In the genomic region with DNA sequence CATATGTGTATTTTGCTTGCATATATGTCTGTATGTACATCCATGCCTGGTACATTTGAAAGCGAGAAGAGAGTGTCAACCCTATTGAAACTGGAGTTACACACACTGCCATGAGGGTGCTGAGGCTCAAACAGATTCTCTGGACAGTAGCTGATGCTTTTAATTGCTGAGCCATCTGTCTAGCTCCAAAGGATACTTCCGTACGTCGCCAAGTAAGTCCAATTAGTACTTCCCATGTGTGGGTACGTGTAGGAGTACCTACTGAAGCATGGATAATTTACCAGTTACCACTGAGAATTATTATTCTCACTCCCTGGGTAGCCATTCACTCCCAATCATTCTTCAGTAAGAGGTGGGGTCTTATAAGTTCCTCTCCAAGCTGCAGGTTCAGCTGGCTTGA, we compare ENCODE assay signal across 19 mouse cellular contexts. TPM values are rescaled to one million over a fixed set of nuclear protein-coding genes. Genes with fewer than 3 reads are reported as not detected.
DNase-seq lines count a peak whose midpoint lies in the region; ATAC-seq and TF ChIP-seq lines count a peak whose summit lies in the region.
"Had no signal": no experiment of that assay in that cellular context is flagged by ENCODE, and none has a peak within 500 bp of the region (broad histone marks: within the 10 kb centered on the region; RNA-seq: fewer than 3 reads in every experiment).

No protein-coding gene starts in this region.

- ATAC-seq in frontal cortex, adult (ENCODE audit: low TSS enrichment) = peak; percentile 43; the same call in 1 of the 2 replicates
- no peak for ATAC-seq in midbrain, postnatal 0 days (ENCODE audit: low FRiP score)
- ATAC-seq in midbrain, embryonic 11.5 days (ENCODE audit: low FRiP score) = no peak
- peak; percentile 85 for ATAC-seq in forebrain, embryonic 14.5 days
- ATAC-seq: CD4-positive, CD25-positive, alpha-beta regulatory T cell, adult 4 months had no signal

- no peak overlapping the region for H3K27ac ChIP-seq in midbrain, postnatal 0 days (ENCODE audit: low read depth, low read length)
- no peak overlapping the region for H3K27ac ChIP-seq in midbrain, embryonic 11.5 days (ENCODE audit: low read depth, low read length)
- H3K27ac ChIP-seq in forebrain, embryonic 14.5 days (ENCODE audit: low read depth, low read length) = peak overlapping the region; percentile 48; the same call in 1 of the 2 replicates
- H3K27ac ChIP-seq: hindbrain, embryonic 15.5 days; liver, embryonic 13.5 days; midbrain, embryonic 12.5 days had no signal

- H3K9me3 ChIP-seq in midbrain, postnatal 0 days (ENCODE audit: low read length) = no peaks in the 10 kb centered on the region
- H3K9me3 ChIP-seq in midbrain, embryonic 11.5 days (ENCODE audit: control insufficient read depth, low read length) = no peaks in the 10 kb centered on the region
- H3K9me3 ChIP-seq in forebrain, embryonic 14.5 days (replicated peaks; ENCODE audit: control insufficient read depth, low read length) = no peaks in the 10 kb centered on the region
- H3K9me3 ChIP-seq: hindbrain, embryonic 15.5 days; liver, embryonic 13.5 days; midbrain, embryonic 12.5 days had no signal

- H3K27me3 ChIP-seq in midbrain, postnatal 0 days (ENCODE audit: insufficient read depth, low read length) = no peaks in the 10 kb centered on the region
- no peaks in the 10 kb centered on the region for H3K27me3 ChIP-seq in midbrain, embryonic 11.5 days (ENCODE audit: control insufficient read depth, insufficient read depth, low read length)
- no peaks in the 10 kb centered on the region for H3K27me3 ChIP-seq in forebrain, embryonic 14.5 days (replicated peaks; ENCODE audit: control insufficient read depth, insufficient read depth, low read length)
- H3K27me3 ChIP-seq: hindbrain, embryonic 15.5 days; liver, embryonic 13.5 days; midbrain, embryonic 12.5 days had no signal

- no peak for TF ChIP-seq CTCF in midbrain, postnatal 0 days (IDR thresholded peaks at IDR 0.05)

- DNase-seq in frontal cortex, postnatal 14 days (ENCODE audit: low spot score in 2 of 2) = no peak
- DNase-seq in midbrain, postnatal 0 days (ENCODE audit: low spot score) = peak; percentile 16
- DNase-seq in midbrain, embryonic 11.5 days (ENCODE audit: low spot score, missing footprints) = no peak
- peak; percentile 74 for DNase-seq in forebrain, embryonic 14.5 days (ENCODE audit: low spot score)
- no peak for DNase-seq in adrenal gland, adult (ENCODE audit: inconsistent age in 2 of 2, low spot score in 1 of 2)
- no peak for DNase-seq in cerebellum, postnatal 10 days
- DNase-seq: cerebellum, adult 2 months; kidney, postnatal 25 days; liver, embryonic 13.5 days; right cerebral cortex, postnatal 14 days; spleen, adult 18-20 months had no signal

- no peak overlapping the region for H3K9ac ChIP-seq in midbrain, postnatal 0 days (replicated peaks; ENCODE audit: low read length, poor library complexity, severe bottlenecking)
- H3K9ac ChIP-seq in midbrain, embryonic 11.5 days (ENCODE audit: low read length) = no peak overlapping the region
- no peak overlapping the region for H3K9ac ChIP-seq in forebrain, embryonic 14.5 days (ENCODE audit: low read length)
- H3K9ac ChIP-seq: hindbrain, embryonic 15.5 days; liver, embryonic 13.5 days; midbrain, embryonic 12.5 days had no signal

- no peak overlapping the region for H3K4me2 ChIP-seq in midbrain, postnatal 0 days (ENCODE audit: low read depth, low read length, poor library complexity, severe bottlenecking)
- no peak overlapping the region for H3K4me2 ChIP-seq in midbrain, embryonic 11.5 days
- no peak overlapping the region for H3K4me2 ChIP-seq in forebrain, embryonic 14.5 days (ENCODE audit: low read length)
- H3K4me2 ChIP-seq: heart, embryonic 11.5 days; hindbrain, embryonic 15.5 days; liver, embryonic 13.5 days; midbrain, embryonic 12.5 days had no signal

- no peaks in the 10 kb centered on the region for H3K4me1 ChIP-seq in midbrain, postnatal 0 days (ENCODE audit: insufficient read depth, low read length)
- no peaks in the 10 kb centered on the region for H3K4me1 ChIP-seq in midbrain, embryonic 11.5 days (ENCODE audit: control insufficient read depth, insufficient read depth, low read length)
- H3K4me1 ChIP-seq in forebrain, embryonic 14.5 days (ENCODE audit: control insufficient read depth, insufficient read depth, low read length) = peaks cover 6% of the 10 kb centered on the region
- H3K4me1 ChIP-seq: hindbrain, embryonic 15.5 days; liver, embryonic 13.5 days; midbrain, embryonic 12.5 days had no signal

- 79% methylated on average over 5 of the region's 5 CpGs for WGBS in midbrain, postnatal 0 days
- 80% methylated on average over 5 of the region's 5 CpGs for WGBS in midbrain, embryonic 11.5 days
- WGBS in forebrain, embryonic 14.5 days = 26% methylated on average over 5 of the region's 5 CpGs

- no peak overlapping the region for H3K4me3 ChIP-seq in midbrain, postnatal 0 days (ENCODE audit: low read depth, low read length)
- no peak overlapping the region for H3K4me3 ChIP-seq in midbrain, embryonic 11.5 days (ENCODE audit: low read depth, low read length)
- no peak overlapping the region for H3K4me3 ChIP-seq in forebrain, embryonic 14.5 days (ENCODE audit: low read depth, low read length)
- H3K4me3 ChIP-seq: hindbrain, embryonic 15.5 days; liver, embryonic 13.5 days; midbrain, embryonic 12.5 days had no signal

- no peaks in the 10 kb centered on the region for H3K36me3 ChIP-seq in midbrain, postnatal 0 days (ENCODE audit: insufficient read depth, low read length)
- no peaks in the 10 kb centered on the region for H3K36me3 ChIP-seq in midbrain, embryonic 11.5 days (ENCODE audit: control insufficient read depth, insufficient read depth, low read length)
- no peaks in the 10 kb centered on the region for H3K36me3 ChIP-seq in forebrain, embryonic 14.5 days (ENCODE audit: control insufficient read depth, insufficient read depth, low read length)
- H3K36me3 ChIP-seq: hindbrain, embryonic 15.5 days; liver, embryonic 13.5 days; midbrain, embryonic 12.5 days had no signal

RNA-seq across cellular contexts. Expression of gene Adamts17, which starts 19.7 kb away (rescaled TPM):
- 13.0 and 16.9 TPM in 2 replicates for total RNA-seq in midbrain, postnatal 0 days (2014; rRNA removed)
- polyA plus RNA-seq in midbrain, postnatal 0 days (2015; fragmentation: Nextera tagmentation; extraction: Ambion mirVana) = 3.2 and 3.8 TPM in 2 replicates
- polyA plus RNA-seq in midbrain, embryonic 11.5 days (2014; fragmentation: Nextera tagmentation; extraction: Ambion mirVana) = 0.54 and 0.96 TPM in 2 replicates
- polyA plus RNA-seq in forebrain, embryonic 14.5 days (2014; fragmentation: Nextera tagmentation; extraction: Ambion mirVana) = 2.1 and 2.2 TPM in 2 replicates
- total RNA-seq: granulocyte monocyte progenitor cell, adult 5-6 weeks; monocyte, adult 5-6 weeks; neutrophil, adult 5-6 weeks had no signal

Comparison
In these comparisons a context has a peak if more than half of its experiments do, and no peak if none do; other contexts are left out.
1. DNase-seq: peak in midbrain, postnatal 0 days (single experiment) and forebrain, embryonic 14.5 days (single experiment); none in frontal cortex, postnatal 14 days (0 of 2), midbrain, embryonic 11.5 days (single experiment), adrenal gland, adult (0 of 2) and cerebellum, postnatal 10 days (0 of 2).
2. ATAC-seq: peak in frontal cortex, adult (single experiment) and forebrain, embryonic 14.5 days (single experiment); none in midbrain, postnatal 0 days (single experiment) and midbrain, embryonic 11.5 days (single experiment).